Mouse (Mus musculus) midbrain, postnatal 0 days (tissue): Measurements from ENCODE around the gene Il33. TPM values are rescaled to one million over a fixed set of nuclear protein-coding genes. Genes with fewer than 3 reads are reported as not detected.
A peak's percentile ranks its signal among the peaks of the same experiment; 100 is the strongest.

Source experiments
- ATAC-seq: fragments of 200-750 bp; cut with Nextera tagmentation; 2 replicates; pipeline ENCODE4 v1.8.0; 2017; ENCODE audit warnings: moderate number of reproducible peaks, mild to moderate bottlenecking, moderate TSS enrichment, moderate library complexity; ENCODE audit not compliant: low FRiP score
- DNase-seq: peaks from one replicate; pipeline ENCODE4 v3.0.0-alpha.2; 2015; ENCODE audit warnings: low spot score
- H3K27ac ChIP-seq: fragments of 300-500 bp; sonication (generic); 2 replicates; pipeline ENCODE4 v1.5.1; 2014; ENCODE audit warnings: low read depth, mild to moderate bottlenecking, low read length, mixed read lengths
- H3K27me3 ChIP-seq: fragments of 300-500 bp; sonication (generic); 2 replicates; pipeline ENCODE4 v1.6.1; 2014; ENCODE audit warnings: low read length, control low read depth, mixed read lengths; ENCODE audit not compliant: insufficient read depth
- H3K36me3 ChIP-seq: fragments of 300-500 bp; sonication (generic); 2 replicates; pipeline ENCODE4 v1.6.1; 2014; ENCODE audit warnings: low read length, control low read depth, mixed read lengths; ENCODE audit not compliant: insufficient read depth
- H3K4me1 ChIP-seq: fragments of 300-500 bp; sonication (generic); 2 replicates; pipeline ENCODE4 v1.6.1; 2014; ENCODE audit warnings: mild to moderate bottlenecking, control low read depth, antibody characterized with exemption, low read length, mixed read lengths; ENCODE audit not compliant: insufficient read depth
- H3K4me2 ChIP-seq: fragments of 300-500 bp; sonication (generic); 2 replicates; pipeline ENCODE4 v1.6.1; 2014; ENCODE audit warnings: low read depth, mild to moderate bottlenecking, low read length, mixed read lengths; ENCODE audit not compliant: poor library complexity, severe bottlenecking
- H3K4me3 ChIP-seq: fragments of 300-500 bp; sonication (generic); 2 replicates; pipeline ENCODE4 v1.5.1; 2014; ENCODE audit warnings: low read depth, mild to moderate bottlenecking, low read length, moderate library complexity
- H3K9ac ChIP-seq: fragments of 300-500 bp; sonication (generic); replicated peaks from 2 replicates; pipeline ENCODE4 v1.6.1; 2014; ENCODE audit warnings: mild to moderate bottlenecking, low read length, moderate library complexity, mixed read lengths; ENCODE audit not compliant: poor library complexity, severe bottlenecking
- H3K9me3 ChIP-seq: fragments of 300-500 bp; sonication (generic); 2 replicates; pipeline ENCODE4 v1.6.1; 2016; ENCODE audit warnings: low read length, control low read depth
- CTCF ChIP-seq: IDR thresholded peaks from 2 replicates; pipeline ENCODE4 v1.5.1; 2016; ENCODE audit warnings: antibody characterized with exemption, mild to moderate bottlenecking
- WGBS: fragments of 180-500 bp; shearing (Covaris S2); extraction: QIAGEN DNeasy Blood & Tissue Kit; methylation state at CpG from one replicate; pipeline ENCODE4 v1.1.7; 2014; 5-methylcytosine and 5-hydroxymethylcytosine counted together
- polyA plus RNA-seq: library from polyadenylated mRNA; unstranded; fragments of >200 nt; fragmentation: Nextera tagmentation; extraction: Ambion mirVana; gene quantifications from 2 replicates; pipeline ENCODE4 v1.2.1, GENCODE M21; 2015
- total RNA-seq: library from RNA; depleted of rRNA; stranded (reverse); fragments of >200 nt; gene quantifications from 2 replicates; pipeline ENCODE4 v1.2.3, GENCODE M21; 2014

Il33 gene
- total and polyA plus RNA-seq, 2 experiments from 2014 or later = 6.2 to 8.7 TPM

DNA sequence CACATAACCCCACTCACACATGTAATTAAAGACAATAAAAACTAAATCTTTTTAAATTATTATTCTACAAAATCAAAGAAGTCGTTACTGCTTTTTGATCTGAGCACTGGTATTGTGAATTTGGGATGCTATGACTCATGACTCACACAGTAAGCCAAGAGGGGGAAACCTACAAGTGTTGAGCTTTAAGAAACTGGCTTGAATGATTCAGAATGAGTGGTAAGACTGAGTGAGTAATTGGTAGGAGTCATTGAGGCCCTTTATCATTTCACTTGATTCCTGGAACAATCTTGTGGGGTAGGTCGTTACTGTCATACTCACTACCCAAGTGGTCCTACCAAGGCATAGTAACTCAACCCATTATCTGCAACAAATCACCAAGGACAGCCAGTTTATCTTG is 37.4 kb upstream of the Il33 start:
- no peaks in the 10 kb centered on the region for H3K27me3 ChIP-seq
- H3K9me3 ChIP-seq = no peaks in the 10 kb centered on the region
- 90% methylated on average over 2 of the region's 2 CpGs for WGBS
- no peak for DNase-seq
- no peaks in the 10 kb centered on the region for H3K36me3 ChIP-seq
- H3K9ac ChIP-seq = no peak overlapping the region
- no peak for TF ChIP-seq CTCF
- no peak overlapping the region for H3K4me3 ChIP-seq
- H3K4me1 ChIP-seq = no peaks in the 10 kb centered on the region
- no peak for ATAC-seq
- H3K27ac ChIP-seq = no peak overlapping the region
- H3K4me2 ChIP-seq = no peak overlapping the region

- H3K4me3 ChIP-seq = no peak overlapping the region
- H3K27ac ChIP-seq = no peak overlapping the region
- 77% methylated on average over 6 of the region's 6 CpGs for WGBS
- H3K9ac ChIP-seq = no peak overlapping the region
- DNase-seq (no peak), ATAC-seq (no peak)
- no peak for TF ChIP-seq CTCF
- H3K4me2 ChIP-seq = no peak overlapping the region
- H3K4me1 ChIP-seq = no peaks in the 10 kb centered on the region
- H3K27me3 ChIP-seq = no peaks in the 10 kb centered on the region
- H3K9me3 ChIP-seq = no peaks in the 10 kb centered on the region
- H3K36me3 ChIP-seq = no peaks in the 10 kb centered on the region
These were observed 36.0 kb upstream of the Il33 start for GRCm38 (mm10) chr19:29888946-29889345.

DNA sequence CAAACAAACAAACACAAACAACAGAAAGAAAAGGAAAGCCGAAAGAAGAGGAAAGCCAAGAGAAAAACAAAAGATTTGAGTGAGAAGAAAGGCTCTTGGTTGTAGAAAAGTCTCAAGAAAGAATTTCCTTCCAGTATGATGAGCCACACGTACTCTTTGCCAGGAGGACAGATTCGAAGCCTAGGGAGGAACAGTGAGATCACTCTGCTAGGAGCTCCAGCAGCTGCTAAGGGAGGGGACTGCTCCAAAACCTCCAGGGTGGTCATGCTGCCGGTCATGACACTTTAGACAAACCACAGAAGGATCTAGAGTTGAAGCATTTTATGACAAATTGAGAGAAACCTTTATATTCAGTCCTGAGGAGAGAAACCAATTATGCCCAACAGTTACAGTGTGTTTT is 32.9 kb upstream of the Il33 start:
- Histone ChIP-seq H3K36me3 (no peaks in the 10 kb centered on the region), H3K4me1 (no peaks in the 10 kb centered on the region), H3K27me3 (no peaks in the 10 kb centered on the region), H3K9me3 (no peaks in the 10 kb centered on the region), H3K9ac (no peak overlapping the region), H3K4me3 (no peak overlapping the region), H3K4me2 (no peak overlapping the region), H3K27ac (no peak overlapping the region)
- no peak for DNase-seq
- TF ChIP-seq CTCF = no peak
- ATAC-seq = no peak
- WGBS = 78% methylated on average over 4 of the region's 4 CpGs

DNA sequence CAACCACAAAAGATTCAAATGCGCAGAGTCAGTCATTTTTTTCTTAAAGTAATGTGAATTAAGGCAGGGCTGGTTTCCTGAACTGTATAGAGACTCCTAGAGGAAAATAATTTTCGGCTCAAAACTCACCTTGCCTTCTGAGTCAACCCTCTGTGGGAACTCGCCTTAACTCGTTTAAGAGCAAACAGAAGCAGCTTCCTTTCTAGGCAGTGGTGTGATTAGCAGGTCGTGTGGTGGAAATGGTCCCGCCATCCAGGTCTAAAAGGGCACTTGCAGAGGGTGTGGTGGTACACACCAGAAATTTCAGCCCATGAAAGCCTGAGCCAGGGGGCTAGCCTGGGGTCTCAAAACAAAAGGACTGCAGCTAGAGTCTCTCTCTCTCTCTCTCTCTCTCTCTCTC is 32.1 kb upstream of the Il33 start:
- Histone ChIP-seq H3K4me2 (no peak overlapping the region), H3K27me3 (no peaks in the 10 kb centered on the region), H3K9ac (no peak overlapping the region), H3K27ac (no peak overlapping the region), H3K9me3 (no peaks in the 10 kb centered on the region), H3K4me1 (no peaks in the 10 kb centered on the region), H3K4me3 (no peak overlapping the region), H3K36me3 (no peaks in the 10 kb centered on the region)
- ATAC-seq (no peak), DNase-seq (no peak)
- TF ChIP-seq CTCF = no peak
- WGBS = 86% methylated on average over 6 of the region's 6 CpGs

DNA sequence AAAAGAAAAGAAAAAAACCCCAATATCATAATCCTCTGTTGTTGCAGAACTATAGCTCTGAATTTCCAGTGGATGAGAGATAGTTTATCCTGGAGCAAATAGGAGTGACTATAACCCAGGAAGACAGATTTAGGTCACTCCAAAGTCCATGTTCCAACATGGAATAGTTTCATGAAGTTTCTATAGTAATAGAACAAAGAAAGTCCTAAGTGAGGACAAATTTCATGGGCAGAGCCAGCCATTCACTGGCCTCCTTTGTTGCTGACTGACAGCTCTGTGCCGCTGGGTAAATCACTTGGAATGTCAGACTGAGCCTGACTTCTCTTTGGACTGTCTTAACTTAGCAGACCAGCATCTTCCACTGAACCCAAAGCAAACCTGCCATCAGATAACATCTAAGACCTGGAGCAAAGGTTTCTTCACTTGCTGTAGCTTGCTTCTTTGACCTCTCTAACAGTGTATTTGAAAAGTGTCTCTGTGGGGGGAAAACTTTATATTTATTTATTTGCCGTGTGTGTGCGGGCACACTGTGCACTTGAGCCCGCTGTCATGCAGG is 31.1 kb upstream of the Il33 start:
- no peak for TF ChIP-seq CTCF
- no peaks in the 10 kb centered on the region for H3K9me3 ChIP-seq
- H3K27ac ChIP-seq = no peak overlapping the region
- ATAC-seq (no peak), DNase-seq (peak; percentile 46)
- H3K4me1 ChIP-seq = no peaks in the 10 kb centered on the region
- H3K4me3 ChIP-seq = no peak overlapping the region
- H3K36me3 ChIP-seq = no peaks in the 10 kb centered on the region
- H3K9ac ChIP-seq = no peak overlapping the region
- no peak overlapping the region for H3K4me2 ChIP-seq
- H3K27me3 ChIP-seq = no peaks in the 10 kb centered on the region
- 68% methylated on average over 4 of the region's 4 CpGs for WGBS

GRCm38 (mm10) chr19:29894381-29894780 is 30.5 kb upstream of the Il33 start:
- Histone ChIP-seq H3K27ac (no peak overlapping the region), H3K4me3 (no peak overlapping the region), H3K9me3 (peaks cover under 1% of the 10 kb centered on the region; the same call in 1 of the 2 replicates), H3K9ac (no peak overlapping the region), H3K27me3 (no peaks in the 10 kb centered on the region), H3K36me3 (no peaks in the 10 kb centered on the region), H3K4me2 (no peak overlapping the region), H3K4me1 (no peaks in the 10 kb centered on the region)
- DNase-seq = no peak
- no peak for TF ChIP-seq CTCF
- ATAC-seq = no peak
- 84% methylated on average over 12 of the region's 12 CpGs for WGBS
